Mouse (Mus musculus) splenic B cell, adult 2 months (primary cell): ENCODE measurements at regions not wholly inside any gene's neighbourhood (a gene's known extent, or its start where the extent isn't known, plus 50 kb on each side); places are given as distances from the start of the nearest gene placed in this dataset.

Experiments used
- DNase-seq: peaks from one replicate; pipeline ENCODE4 v3.0.0-alpha.2; 2011; ENCODE audit warnings: low read depth, low spot score
- H3K27me3 ChIP-seq: 2 replicates; pipeline ENCODE4 v1.6.1; 2012; ENCODE audit warnings: mild to moderate bottlenecking, low read length, moderate library complexity, mixed read lengths; ENCODE audit not compliant: control insufficient read depth, poor library complexity, insufficient read depth, severe bottlenecking
- H3K36me3 ChIP-seq: 2 replicates; pipeline ENCODE4 v1.6.1; 2012; ENCODE audit warnings: mild to moderate bottlenecking, low read length, moderate library complexity, mixed read lengths; ENCODE audit not compliant: control insufficient read depth, poor library complexity, insufficient read depth, severe bottlenecking

DNA sequence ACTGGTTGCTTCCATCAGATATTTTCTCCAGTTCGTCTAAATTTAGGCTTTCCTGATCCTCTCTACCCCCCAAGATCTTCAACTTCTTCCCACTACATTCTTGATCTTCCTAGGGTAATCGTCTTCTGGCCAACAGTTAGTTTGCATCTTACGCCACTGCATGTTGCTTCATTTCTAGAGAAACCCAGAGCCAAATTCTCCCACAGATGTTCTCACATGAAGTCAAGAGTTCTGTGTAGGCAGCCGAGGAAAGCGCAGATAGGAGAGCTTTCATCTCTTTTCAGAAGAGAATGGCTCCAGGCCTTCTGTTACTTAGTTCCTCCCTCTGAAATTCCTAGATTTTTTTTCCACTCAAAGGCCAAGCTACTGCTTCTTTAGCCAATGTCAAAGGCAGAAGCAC, 179.9 kb downstream of the Fgf10 start:
- DNase-seq, result no peak
- H3K36me3 ChIP-seq, result no peaks in the 10 kb centered on the region
- no peaks in the 10 kb centered on the region for H3K27me3 ChIP-seq

DNA sequence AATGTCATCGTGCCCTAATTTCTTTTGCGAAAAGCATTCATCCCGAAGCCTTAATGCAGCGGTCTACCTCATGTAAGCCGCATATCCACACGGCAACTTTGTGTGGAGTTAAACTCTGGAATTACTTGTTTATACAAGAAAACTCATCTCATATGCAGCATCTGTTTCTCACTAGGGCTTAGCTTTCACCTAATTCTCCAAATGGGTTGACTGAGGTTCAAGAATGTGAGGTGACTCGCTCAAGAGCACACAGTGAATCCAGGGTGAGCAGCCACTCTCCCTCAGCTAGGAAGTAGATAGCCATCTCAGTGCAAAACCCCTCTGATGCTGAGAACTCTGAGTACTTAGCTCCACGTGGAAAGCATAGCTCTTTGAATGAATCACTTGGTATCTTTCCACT, 181.1 kb downstream of the Fgf10 start:
- Histone ChIP-seq H3K36me3 (no peaks in the 10 kb centered on the region), H3K27me3 (no peaks in the 10 kb centered on the region)
- no peak for DNase-seq

DNA sequence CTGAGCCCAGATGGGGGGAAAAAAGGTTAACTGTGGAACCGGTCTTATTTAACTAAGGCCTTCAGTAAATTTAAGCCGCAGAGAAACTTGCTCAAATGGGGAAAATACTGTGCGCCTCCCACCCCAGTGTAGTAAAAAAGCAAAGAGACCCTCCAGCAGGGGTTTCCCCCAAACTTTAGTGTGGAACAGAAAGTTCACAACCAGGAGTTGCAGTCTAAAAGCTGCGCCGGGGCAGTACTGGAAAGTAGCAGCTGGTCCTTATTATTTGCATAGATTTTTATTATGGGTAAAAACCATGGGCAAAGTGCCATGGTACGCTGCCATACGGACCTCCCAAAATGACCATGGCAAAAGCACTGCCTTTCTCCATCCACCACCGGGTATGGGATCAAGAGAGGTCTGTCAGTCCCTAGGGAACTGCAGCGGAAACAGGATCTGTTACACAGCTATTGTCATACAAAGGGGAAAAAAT, 216.8 kb downstream of the Fgf10 start:
- Histone ChIP-seq H3K27me3 (no peaks in the 10 kb centered on the region), H3K36me3 (no peaks in the 10 kb centered on the region)
- DNase-seq, result no peak

DNA sequence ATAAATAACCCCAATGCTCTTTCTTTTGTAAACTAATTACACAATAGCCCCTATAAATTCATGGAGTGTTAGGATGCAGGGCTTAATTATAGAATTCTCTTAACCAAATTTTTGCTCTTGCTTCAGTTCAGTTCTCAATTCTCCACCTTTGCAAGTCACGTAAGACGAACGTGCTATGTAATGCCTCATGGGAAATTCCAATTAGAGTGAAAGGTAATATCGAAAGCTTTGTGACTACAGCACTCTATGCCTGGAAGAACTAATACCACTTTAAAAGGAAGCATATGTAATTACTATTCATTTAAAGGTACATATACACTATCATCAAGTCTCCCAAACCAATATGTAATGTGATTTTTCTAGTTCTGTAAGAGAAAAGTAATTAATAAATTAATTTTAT, 225.5 kb downstream of the Fgf10 start:
- no peak for DNase-seq
- Histone ChIP-seq H3K27me3 (no peaks in the 10 kb centered on the region), H3K36me3 (no peaks in the 10 kb centered on the region)

DNA sequence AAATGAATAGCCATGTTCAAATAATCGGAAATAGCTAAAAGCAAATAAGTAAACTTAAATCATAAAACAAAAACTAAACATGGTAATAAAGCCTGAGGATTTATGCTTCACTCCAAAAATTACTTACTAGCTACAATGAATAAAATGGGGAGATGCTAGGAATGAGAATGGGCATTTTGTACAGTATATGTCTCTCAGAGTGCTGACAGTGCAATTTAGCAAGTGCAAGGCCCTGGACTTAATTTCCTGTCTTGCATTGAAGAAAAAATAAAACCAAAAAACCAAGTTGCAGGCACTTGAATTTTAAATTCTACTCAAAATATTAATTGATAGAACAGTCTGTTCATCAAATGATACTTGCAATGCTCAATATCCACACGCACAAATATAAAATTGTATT, 232.4 kb downstream of the Fgf10 start:
- Histone ChIP-seq H3K36me3 (no peaks in the 10 kb centered on the region), H3K27me3 (no peaks in the 10 kb centered on the region)
- DNase-seq, result no peak

DNA sequence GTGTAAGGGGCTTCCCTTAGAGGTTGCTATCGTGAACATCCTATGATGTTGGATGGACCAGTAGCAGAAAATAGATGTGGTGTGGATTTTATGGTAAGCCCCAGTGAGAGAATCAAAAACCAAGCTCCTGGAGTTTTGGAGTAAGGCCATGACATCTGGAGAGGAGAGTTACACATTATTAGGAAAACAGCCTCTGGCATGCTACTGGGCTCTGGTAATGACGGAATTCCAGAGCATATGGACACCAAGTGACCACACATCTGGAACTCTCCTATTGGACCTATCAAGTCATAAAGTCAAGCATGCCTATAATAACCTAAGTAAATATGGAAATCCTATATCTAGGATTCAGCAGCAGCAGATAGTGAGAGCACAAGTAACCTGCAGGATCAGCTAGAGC, 240.8 kb downstream of the Fgf10 start:
- no peaks in the 10 kb centered on the region for H3K36me3 ChIP-seq
- DNase-seq, result no peak
- no peaks in the 10 kb centered on the region for H3K27me3 ChIP-seq

DNA sequence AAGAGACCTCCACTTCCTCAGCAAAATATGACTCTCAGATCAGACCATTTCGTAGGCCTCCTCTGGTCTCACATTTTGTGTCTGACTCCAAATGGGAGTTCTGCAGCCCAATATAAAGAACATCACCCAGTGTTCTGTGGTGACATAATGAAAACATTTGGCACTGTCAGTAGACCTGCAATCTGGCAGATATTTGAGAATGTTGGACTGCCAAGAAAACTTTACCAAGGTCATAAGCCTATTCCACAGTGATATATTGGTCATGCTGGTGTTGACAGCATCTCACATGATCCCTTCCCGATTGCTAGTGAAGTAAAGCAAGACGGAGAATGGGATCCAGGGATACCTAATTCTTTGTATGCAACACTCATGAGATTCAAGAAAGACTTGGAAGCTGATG, 271.2 kb downstream of the Fgf10 start:
- DNase-seq, result no peak
- Histone ChIP-seq H3K27me3 (no peaks in the 10 kb centered on the region), H3K36me3 (no peaks in the 10 kb centered on the region)

DNA sequence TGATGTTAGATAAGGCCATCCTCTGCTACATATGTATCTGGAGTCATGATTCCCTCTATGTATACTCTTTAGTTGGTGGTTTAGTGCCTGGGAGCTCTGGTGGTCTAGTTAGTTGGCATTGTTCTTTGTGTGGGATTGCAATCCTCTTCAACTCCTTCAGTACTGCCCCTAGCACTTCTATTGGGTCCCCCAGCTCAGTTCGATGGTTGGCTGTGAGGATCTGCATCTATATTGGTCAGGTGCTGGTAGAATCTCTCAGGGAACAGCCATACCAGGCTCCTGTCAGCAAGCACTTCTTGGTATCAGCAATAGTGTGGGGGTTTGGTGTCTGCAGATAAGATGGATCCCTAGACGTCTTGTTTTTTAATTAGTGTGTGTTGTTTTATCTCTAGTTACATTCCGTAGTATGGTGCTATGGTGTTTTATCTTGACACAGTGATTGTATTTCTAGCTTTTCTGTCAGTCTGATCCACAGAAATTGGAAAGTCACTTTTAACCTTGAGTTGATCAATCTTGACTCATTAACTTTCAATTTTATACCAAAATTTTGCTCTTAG, 296.6 kb downstream of the Fgf10 start:
- Histone ChIP-seq H3K36me3 (no peaks in the 10 kb centered on the region), H3K27me3 (no peaks in the 10 kb centered on the region)
- DNase-seq, result no peak

DNA sequence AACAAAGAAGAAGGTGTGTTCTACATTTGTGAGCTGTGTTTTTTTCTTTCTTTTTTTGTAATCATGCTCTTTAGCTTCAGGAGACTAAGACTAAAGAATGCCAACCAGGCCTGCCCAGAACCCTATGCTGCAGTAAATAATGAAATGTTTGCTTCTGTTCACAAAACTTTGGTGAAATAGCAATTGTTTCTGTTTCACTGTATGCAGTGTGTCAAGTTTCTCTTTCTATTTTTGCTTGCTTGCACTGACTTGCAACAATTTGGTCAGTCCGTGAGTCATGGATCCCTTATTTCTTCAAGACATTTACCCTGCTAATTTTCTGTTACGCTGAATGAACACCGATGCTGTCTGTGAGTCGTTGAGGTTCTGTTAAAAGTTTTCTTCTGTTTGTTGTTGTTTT, 298.1 kb downstream of the Fgf10 start:
- H3K27me3 ChIP-seq, result no peaks in the 10 kb centered on the region
- no peak for DNase-seq
- H3K36me3 ChIP-seq, result no peaks in the 10 kb centered on the region

DNA sequence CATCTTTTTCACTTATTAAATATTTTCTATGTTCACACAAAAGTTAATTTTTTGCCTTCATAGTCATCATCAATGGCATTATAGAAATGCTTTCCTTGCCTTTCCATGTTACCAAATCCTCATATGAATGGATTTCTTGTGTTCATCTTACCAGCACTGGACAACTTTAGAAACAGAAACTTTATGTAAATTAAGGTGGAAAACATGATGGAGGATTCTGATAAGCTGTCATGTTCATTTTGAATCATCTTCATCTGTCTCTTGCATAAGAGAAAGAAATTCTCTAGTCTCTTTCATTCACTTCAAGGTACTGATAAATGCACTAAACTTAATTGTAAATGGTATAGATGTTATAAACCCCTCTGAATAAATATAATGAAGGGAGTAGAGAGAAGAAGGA, 305.4 kb downstream of the Fgf10 start:
- no peak for DNase-seq
- Histone ChIP-seq H3K27me3 (no peaks in the 10 kb centered on the region), H3K36me3 (no peaks in the 10 kb centered on the region)

DNA sequence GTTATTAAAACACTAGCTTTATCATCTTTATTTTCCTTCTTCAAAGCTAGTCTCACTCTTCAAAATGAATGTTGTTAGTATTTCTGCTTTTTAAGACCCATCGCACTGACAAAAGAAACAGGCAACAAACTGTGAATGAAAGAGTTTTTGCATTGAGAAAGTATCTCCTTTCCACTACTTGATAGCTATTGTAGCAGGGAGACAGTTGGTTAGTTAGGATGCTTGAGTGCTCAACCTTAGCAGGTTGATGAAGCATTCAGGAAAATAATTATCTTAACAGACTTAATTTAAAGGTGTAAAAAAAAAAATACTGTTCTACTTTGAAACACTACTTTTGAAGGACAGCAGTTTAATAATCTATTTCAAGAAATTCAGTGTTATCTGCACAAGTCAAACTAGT, 305.9 kb downstream of the Fgf10 start:
- Histone ChIP-seq H3K36me3 (no peaks in the 10 kb centered on the region), H3K27me3 (no peaks in the 10 kb centered on the region)
- no peak for DNase-seq

DNA sequence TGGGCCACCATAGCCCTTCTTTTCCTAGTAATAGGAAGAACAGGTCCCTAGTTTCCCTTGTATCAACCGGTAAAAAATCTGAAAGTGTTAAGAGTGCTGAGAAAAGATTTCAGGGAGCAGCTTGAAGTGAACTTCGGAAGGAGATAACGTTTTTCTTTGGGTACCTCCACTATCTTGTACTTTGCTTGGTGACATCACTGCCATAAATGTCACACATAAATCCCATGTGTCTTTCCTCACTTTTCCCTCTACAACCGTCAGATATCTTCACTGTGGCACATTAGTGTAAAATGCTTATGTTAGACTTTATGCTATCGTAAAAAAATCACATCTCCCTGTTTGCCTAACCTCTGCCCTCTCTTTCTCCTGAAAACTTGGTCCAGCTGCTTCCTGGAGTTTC, 309.9 kb downstream of the Fgf10 start:
- Histone ChIP-seq H3K36me3 (no peaks in the 10 kb centered on the region), H3K27me3 (no peaks in the 10 kb centered on the region)
- no peak for DNase-seq

DNA sequence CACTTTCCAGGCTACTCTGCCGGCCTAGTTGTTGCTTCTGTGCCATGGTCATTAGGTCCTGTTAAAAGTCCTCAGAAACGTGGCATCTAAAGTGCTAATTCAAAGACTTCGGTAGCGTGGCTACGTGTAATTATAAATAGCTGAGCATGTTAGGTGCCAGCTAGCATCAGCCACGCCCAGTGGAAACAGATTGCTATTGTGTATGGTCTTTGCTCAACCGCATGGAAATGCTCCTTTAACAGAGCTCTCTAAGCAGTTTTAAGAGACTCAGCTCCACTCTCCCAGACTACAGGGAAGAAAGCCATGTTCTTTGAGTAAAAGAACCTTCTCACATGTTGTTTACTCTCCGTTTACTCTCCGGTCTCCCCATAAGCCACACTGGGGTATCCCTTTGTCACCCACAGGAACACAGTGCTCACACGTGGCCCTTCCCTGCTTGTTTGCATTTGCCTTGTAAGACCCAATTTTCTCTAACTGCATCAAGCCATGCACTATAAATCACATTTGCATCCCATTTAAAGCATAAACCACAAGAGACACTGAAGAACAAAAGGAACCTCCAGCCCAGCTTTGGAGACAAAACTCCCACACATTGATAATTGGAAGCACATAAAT, 311.7 kb downstream of the Fgf10 start:
- no peak for DNase-seq
- Histone ChIP-seq H3K36me3 (no peaks in the 10 kb centered on the region), H3K27me3 (no peaks in the 10 kb centered on the region)

DNA sequence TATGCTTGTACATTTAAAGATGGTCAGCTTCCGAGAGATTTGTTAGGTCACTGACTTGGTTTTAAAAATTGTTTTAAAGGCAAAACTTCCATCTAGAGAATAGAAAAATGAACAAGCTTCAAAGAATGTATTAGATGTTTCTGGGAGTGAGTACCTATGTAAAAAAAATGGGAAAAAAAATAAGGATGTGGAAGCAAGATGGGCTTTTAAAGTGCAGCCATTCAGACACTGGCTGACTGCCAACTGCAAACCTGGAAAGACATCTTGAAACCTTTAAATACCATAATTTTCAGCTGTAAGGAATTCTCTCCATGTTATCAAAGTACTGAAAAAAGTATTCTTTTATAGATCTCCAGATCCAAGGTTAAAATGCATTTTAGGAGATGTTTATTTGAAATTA, 315.7 kb downstream of the Fgf10 start:
- Histone ChIP-seq H3K27me3 (no peaks in the 10 kb centered on the region), H3K36me3 (no peaks in the 10 kb centered on the region)
- no peak for DNase-seq

DNA sequence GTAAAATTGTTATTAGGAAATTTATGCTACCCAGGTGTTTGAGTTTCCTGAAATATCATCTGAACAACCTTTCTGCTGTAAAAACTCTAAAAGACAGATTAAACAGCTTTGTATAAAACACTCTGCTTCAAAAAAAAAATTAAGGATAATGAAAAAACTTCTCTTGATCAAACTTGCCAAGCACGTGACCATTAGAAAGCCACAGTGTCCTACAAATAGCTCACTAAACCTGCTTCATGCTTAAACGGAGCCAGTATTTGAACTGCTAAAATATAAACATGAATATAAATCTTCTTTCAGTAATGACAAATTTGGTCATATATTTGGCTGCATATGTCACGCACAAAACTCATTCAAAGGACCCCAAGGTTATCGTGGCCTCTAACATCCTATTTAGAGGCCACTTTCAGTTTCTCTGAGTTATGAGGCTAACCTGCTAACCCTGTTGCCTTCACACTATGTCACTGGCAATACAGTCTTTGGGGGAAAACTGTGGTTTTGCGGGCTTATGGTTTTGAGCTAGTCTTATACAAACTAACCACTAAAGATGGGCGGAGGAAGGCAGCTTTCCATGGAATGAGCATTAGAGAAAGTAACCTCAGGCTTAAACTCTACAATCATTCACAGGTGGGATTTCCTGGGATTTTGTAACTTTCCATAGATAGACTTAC, 355.8 kb downstream of the Fgf10 start:
- Histone ChIP-seq H3K36me3 (no peaks in the 10 kb centered on the region), H3K27me3 (no peaks in the 10 kb centered on the region)
- DNase-seq, result no peak

DNA sequence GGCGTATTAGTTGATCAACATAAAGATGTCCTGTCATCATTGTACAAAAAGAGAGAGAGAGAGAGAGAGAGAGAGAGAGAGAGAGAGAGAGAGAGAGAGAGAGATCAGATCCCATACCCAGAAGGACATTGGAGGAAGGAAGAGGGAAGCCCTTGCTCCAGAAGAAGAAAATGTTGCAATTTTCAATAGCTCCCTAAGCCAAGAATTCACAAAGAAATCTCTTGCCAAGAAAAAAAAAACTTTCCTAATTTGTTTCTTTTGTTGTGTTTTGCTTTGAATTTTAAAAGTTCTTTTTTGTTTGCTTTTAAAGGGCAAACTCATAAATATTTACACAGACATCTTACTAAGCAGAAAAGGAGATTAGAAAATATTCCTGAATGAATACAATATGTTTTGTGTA, 370.0 kb downstream of the Fgf10 start:
- no peaks in the 10 kb centered on the region for H3K27me3 ChIP-seq
- DNase-seq, result no peak
- no peaks in the 10 kb centered on the region for H3K36me3 ChIP-seq
